Mouse (Mus musculus): Measurements from ENCODE around the gene Palm2. TPM values are rescaled to one million over a fixed set of nuclear protein-coding genes. Genes with fewer than 3 reads are reported as not detected.
A peak's percentile ranks its signal among the peaks of the same experiment; 100 is the strongest.

Palm2 gene
- polyA plus RNA-seq, 1 experiment = 14.1 TPM

GRCm38 (mm10) chr4:57640222-57640621, 206.2 kb downstream of the Palm2 start:
- peaks cover 5% of the 10 kb centered on the region; the same call in 1 of the 2 replicates for H3K4me1 ChIP-seq (ENCODE audit: control insufficient read depth, insufficient read depth, low read length)
- H3K27ac ChIP-seq (ENCODE audit: insufficient read depth, low read length) = no peak overlapping the region
- H3K4me3 ChIP-seq (ENCODE audit: insufficient read depth, low read length) = peak overlapping the region; percentile 56
- TF ChIP-seq CTCF (IDR thresholded peaks at IDR 0.05; ENCODE audit: extremely low read depth, insufficient read depth, low read length) (no peak), POLR2A (IDR thresholded peaks at IDR 0.05; ENCODE audit: extremely low read depth, insufficient read depth, low read length) (0 out of 2 replicates have a peak, but pooled peaks have one; percentile 25)

- Histone ChIP-seq H3K27ac (ENCODE audit: insufficient read depth, low read length) (no peak overlapping the region), H3K4me1 (ENCODE audit: control insufficient read depth, insufficient read depth, low read length) (peaks cover 5% of the 10 kb centered on the region; the same call in 1 of the 2 replicates), H3K4me3 (ENCODE audit: insufficient read depth, low read length) (no peak overlapping the region; the same call in 1 of the 2 replicates)
- TF ChIP-seq CTCF (IDR thresholded peaks at IDR 0.05; ENCODE audit: extremely low read depth, insufficient read depth, low read length) (no peak), POLR2A (IDR thresholded peaks at IDR 0.05; ENCODE audit: extremely low read depth, insufficient read depth, low read length) (no peak)
These were observed 206.9 kb downstream of the Palm2 start for GRCm38 (mm10) chr4:57640971-57641370.

GRCm38 (mm10) chr4:57650994-57651393, 216.9 kb downstream of the Palm2 start:
- H3K27ac ChIP-seq (ENCODE audit: insufficient read depth, low read length) = no peak overlapping the region
- TF ChIP-seq CTCF (IDR thresholded peaks at IDR 0.05; ENCODE audit: extremely low read depth, insufficient read depth, low read length) = no peak
- no peak for TF ChIP-seq POLR2A (IDR thresholded peaks at IDR 0.05; ENCODE audit: extremely low read depth, insufficient read depth, low read length)
- no peak overlapping the region for H3K4me3 ChIP-seq (ENCODE audit: insufficient read depth, low read length)
- peaks cover 8% of the 10 kb centered on the region for H3K4me1 ChIP-seq (ENCODE audit: control insufficient read depth, insufficient read depth, low read length)

- H3K4me3 ChIP-seq (ENCODE audit: insufficient read depth, low read length) = no peak overlapping the region
- H3K4me1 ChIP-seq (ENCODE audit: control insufficient read depth, insufficient read depth, low read length) = peaks cover 8% of the 10 kb centered on the region
- TF ChIP-seq CTCF (IDR thresholded peaks at IDR 0.05; ENCODE audit: extremely low read depth, insufficient read depth, low read length) (no peak), POLR2A (IDR thresholded peaks at IDR 0.05; ENCODE audit: extremely low read depth, insufficient read depth, low read length) (no peak)
- H3K27ac ChIP-seq (ENCODE audit: insufficient read depth, low read length) = no peak overlapping the region
These were observed 217.5 kb downstream of the Palm2 start for GRCm38 (mm10) chr4:57651547-57651946.

GRCm38 (mm10) chr4:57652185-57652904, 218.3 kb downstream of the Palm2 start:
- H3K27ac ChIP-seq (ENCODE audit: insufficient read depth, low read length) = no peak overlapping the region
- no peak overlapping the region for H3K4me3 ChIP-seq (ENCODE audit: insufficient read depth, low read length)
- peaks cover 8% of the 10 kb centered on the region for H3K4me1 ChIP-seq (ENCODE audit: control insufficient read depth, insufficient read depth, low read length)
- no peak for TF ChIP-seq POLR2A (IDR thresholded peaks at IDR 0.05; ENCODE audit: extremely low read depth, insufficient read depth, low read length)
- no peak for TF ChIP-seq CTCF (IDR thresholded peaks at IDR 0.05; ENCODE audit: extremely low read depth, insufficient read depth, low read length)

GRCm38 (mm10) chr4:57655966-57656365, 221.9 kb downstream of the Palm2 start:
- Histone ChIP-seq H3K4me3 (ENCODE audit: insufficient read depth, low read length) (no peak overlapping the region), H3K27ac (ENCODE audit: insufficient read depth, low read length) (no peak overlapping the region), H3K4me1 (ENCODE audit: control insufficient read depth, insufficient read depth, low read length) (peaks cover 13% of the 10 kb centered on the region)
- TF ChIP-seq POLR2A (IDR thresholded peaks at IDR 0.05; ENCODE audit: extremely low read depth, insufficient read depth, low read length) = no peak
- TF ChIP-seq CTCF (IDR thresholded peaks at IDR 0.05; ENCODE audit: extremely low read depth, insufficient read depth, low read length) = no peak

GRCm38 (mm10) chr4:57656388-57656787, 222.3 kb downstream of the Palm2 start:
- no peak overlapping the region for H3K27ac ChIP-seq (ENCODE audit: insufficient read depth, low read length)
- peaks cover 13% of the 10 kb centered on the region for H3K4me1 ChIP-seq (ENCODE audit: control insufficient read depth, insufficient read depth, low read length)
- TF ChIP-seq POLR2A (IDR thresholded peaks at IDR 0.05; ENCODE audit: extremely low read depth, insufficient read depth, low read length) (no peak), CTCF (IDR thresholded peaks at IDR 0.05; ENCODE audit: extremely low read depth, insufficient read depth, low read length) (no peak)
- no peak overlapping the region for H3K4me3 ChIP-seq (ENCODE audit: insufficient read depth, low read length)

- H3K27ac ChIP-seq (ENCODE audit: insufficient read depth, low read length) = no peak overlapping the region
- TF ChIP-seq CTCF (IDR thresholded peaks at IDR 0.05; ENCODE audit: extremely low read depth, insufficient read depth, low read length) (no peak), POLR2A (IDR thresholded peaks at IDR 0.05; ENCODE audit: extremely low read depth, insufficient read depth, low read length) (no peak)
- peaks cover 10% of the 10 kb centered on the region for H3K4me1 ChIP-seq (ENCODE audit: control insufficient read depth, insufficient read depth, low read length)
- no peak overlapping the region for H3K4me3 ChIP-seq (ENCODE audit: insufficient read depth, low read length)
These were observed 222.8 kb downstream of the Palm2 start for GRCm38 (mm10) chr4:57656861-57657260.

GRCm38 (mm10) chr4:57660470-57660869, 226.4 kb downstream of the Palm2 start:
- no peak overlapping the region for H3K27ac ChIP-seq (ENCODE audit: insufficient read depth, low read length)
- no peak overlapping the region for H3K4me3 ChIP-seq (ENCODE audit: insufficient read depth, low read length)
- peaks cover 7% of the 10 kb centered on the region for H3K4me1 ChIP-seq (ENCODE audit: control insufficient read depth, insufficient read depth, low read length)
- no peak for TF ChIP-seq POLR2A (IDR thresholded peaks at IDR 0.05; ENCODE audit: extremely low read depth, insufficient read depth, low read length)
- no peak for TF ChIP-seq CTCF (IDR thresholded peaks at IDR 0.05; ENCODE audit: extremely low read depth, insufficient read depth, low read length)

- Histone ChIP-seq H3K4me3 (ENCODE audit: insufficient read depth, low read length) (no peak overlapping the region), H3K4me1 (ENCODE audit: control insufficient read depth, insufficient read depth, low read length) (peaks cover 6% of the 10 kb centered on the region; the same call in 1 of the 2 replicates), H3K27ac (ENCODE audit: insufficient read depth, low read length) (no peak overlapping the region)
- TF ChIP-seq CTCF (IDR thresholded peaks at IDR 0.05; ENCODE audit: extremely low read depth, insufficient read depth, low read length) (no peak), POLR2A (IDR thresholded peaks at IDR 0.05; ENCODE audit: extremely low read depth, insufficient read depth, low read length) (no peak)
These were observed 232.1 kb downstream of the Palm2 start for GRCm38 (mm10) chr4:57666101-57666500.
